Mouse (Mus musculus) midbrain, embryonic 16.5 days (tissue): ENCODE measurements at regions not wholly inside any gene's neighbourhood (a gene's known extent, or its start where the extent isn't known, plus 50 kb on each side); places are given as distances from the start of the nearest gene placed in this dataset.

Experiments used
- ATAC-seq: fragments of 200-750 bp; cut with Nextera tagmentation; 2 replicates; pipeline ENCODE4 v1.8.0; 2017; ENCODE audit warnings: moderate TSS enrichment
- H3K27ac ChIP-seq: fragments of 300-500 bp; sonication (generic); 2 replicates; pipeline ENCODE4 v1.5.1; 2014; ENCODE audit warnings: mild to moderate bottlenecking, low read length, mixed read lengths
- H3K27me3 ChIP-seq: fragments of 300-500 bp; sonication (generic); 2 replicates; pipeline ENCODE4 v1.6.1; 2014; ENCODE audit warnings: low read depth, low read length, mixed read lengths; ENCODE audit not compliant: control insufficient read depth, insufficient read depth
- H3K36me3 ChIP-seq: fragments of 300-500 bp; sonication (generic); 2 replicates; pipeline ENCODE4 v1.6.1; 2014; ENCODE audit warnings: mild to moderate bottlenecking, low read length, moderate library complexity, mixed read lengths; ENCODE audit not compliant: control insufficient read depth, insufficient read depth
- H3K4me1 ChIP-seq: fragments of 300-500 bp; sonication (generic); 2 replicates; pipeline ENCODE4 v1.6.1; 2014; ENCODE audit warnings: mild to moderate bottlenecking, low read length, mixed read lengths; ENCODE audit not compliant: control insufficient read depth, insufficient read depth
- H3K4me2 ChIP-seq: fragments of 300-500 bp; sonication (generic); 2 replicates; pipeline ENCODE4 v1.6.1; 2014; ENCODE audit warnings: mild to moderate bottlenecking, low read length, mixed read lengths
- H3K4me3 ChIP-seq: fragments of 300-500 bp; sonication (generic); 2 replicates; pipeline ENCODE4 v1.5.1; 2014; ENCODE audit warnings: low read depth, mild to moderate bottlenecking, low read length, moderate library complexity, mixed read lengths
- H3K9ac ChIP-seq: fragments of 300-500 bp; sonication (generic); 2 replicates; pipeline ENCODE4 v1.6.1; 2014; ENCODE audit warnings: low read depth, low read length, mixed read lengths
- H3K9me3 ChIP-seq: fragments of 300-500 bp; sonication (generic); replicated peaks from 2 replicates; pipeline ENCODE4 v1.6.1; 2014; ENCODE audit warnings: mild to moderate bottlenecking, low read length, mixed read lengths; ENCODE audit not compliant: control insufficient read depth, poor library complexity, severe bottlenecking
- WGBS: fragments of 180-500 bp; shearing (Covaris S2); extraction: QIAGEN DNeasy Blood & Tissue Kit; methylation state at CpG from one replicate; pipeline ENCODE4 v1.1.7; 2014; 5-methylcytosine and 5-hydroxymethylcytosine counted together

DNA sequence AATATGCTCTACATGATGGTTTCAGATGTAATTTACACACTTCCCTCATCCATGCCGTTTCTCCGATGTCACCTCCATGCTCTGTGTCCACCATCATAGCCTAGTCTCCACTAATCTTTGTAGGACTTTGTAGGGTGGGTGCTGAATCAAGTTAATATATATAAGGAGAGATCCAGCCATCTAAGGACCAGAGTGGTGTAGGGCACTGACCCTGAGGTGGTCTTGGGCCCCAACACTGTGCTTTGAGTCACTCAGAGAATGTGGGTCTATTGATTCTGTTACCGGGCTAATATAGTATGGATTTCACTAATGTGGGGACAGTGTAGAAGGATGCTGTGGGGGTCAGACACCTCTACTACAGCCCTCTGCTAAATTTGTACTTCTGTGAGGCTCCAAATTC is 104.4 kb downstream of the Tex36 start:
- Histone ChIP-seq H3K9ac (no peak overlapping the region), H3K4me2 (no peak overlapping the region), H3K27me3 (peaks cover 6% of the 10 kb centered on the region; the same call in 1 of the 2 replicates), H3K27ac (no peak overlapping the region), H3K4me3 (no peak overlapping the region), H3K4me1 (peaks cover 6% of the 10 kb centered on the region; the same call in 1 of the 2 replicates), H3K36me3 (no peaks in the 10 kb centered on the region), H3K9me3 (no peaks in the 10 kb centered on the region)
- no peak for ATAC-seq
- WGBS: 96% methylated on average over 3 of the region's 3 CpGs

DNA sequence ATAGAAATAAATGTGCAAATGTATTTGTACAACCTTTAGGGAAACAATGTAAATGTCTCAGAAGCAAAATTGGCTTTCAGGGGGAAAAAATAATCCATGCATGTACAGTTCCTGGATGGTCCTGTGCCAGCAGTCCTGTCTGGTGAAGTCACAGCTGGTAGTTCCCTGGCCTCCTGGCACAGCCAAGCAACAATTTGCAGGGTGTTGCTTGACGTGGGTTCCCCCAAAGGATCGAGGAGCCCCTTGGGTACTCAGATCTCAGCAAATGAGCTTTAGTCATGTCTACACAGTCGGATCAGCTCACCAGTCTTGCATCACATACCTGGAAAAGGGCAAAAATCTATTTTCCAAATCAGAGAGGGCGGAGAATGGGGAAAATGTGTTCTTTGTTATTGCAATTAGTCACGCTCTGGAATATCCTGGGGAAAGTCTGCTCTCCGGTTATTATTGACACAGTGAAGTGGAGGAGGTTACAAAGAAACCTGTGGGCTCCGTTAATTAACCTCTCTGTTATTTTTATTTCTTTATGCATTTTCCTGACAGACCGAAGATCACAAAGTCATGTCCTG is 106.9 kb downstream of the Tex36 start:
- no peaks in the 10 kb centered on the region for H3K36me3 ChIP-seq
- H3K4me1 ChIP-seq: peaks cover 6% of the 10 kb centered on the region; the same call in 1 of the 2 replicates
- no peak overlapping the region for H3K9ac ChIP-seq
- peaks cover 6% of the 10 kb centered on the region; the same call in 1 of the 2 replicates for H3K27me3 ChIP-seq
- no peak overlapping the region for H3K27ac ChIP-seq
- ATAC-seq: no peak
- no peaks in the 10 kb centered on the region for H3K9me3 ChIP-seq
- H3K4me2 ChIP-seq: no peak overlapping the region
- no peak overlapping the region for H3K4me3 ChIP-seq
- WGBS: 46% methylated on average over 8 of the region's 8 CpGs

DNA sequence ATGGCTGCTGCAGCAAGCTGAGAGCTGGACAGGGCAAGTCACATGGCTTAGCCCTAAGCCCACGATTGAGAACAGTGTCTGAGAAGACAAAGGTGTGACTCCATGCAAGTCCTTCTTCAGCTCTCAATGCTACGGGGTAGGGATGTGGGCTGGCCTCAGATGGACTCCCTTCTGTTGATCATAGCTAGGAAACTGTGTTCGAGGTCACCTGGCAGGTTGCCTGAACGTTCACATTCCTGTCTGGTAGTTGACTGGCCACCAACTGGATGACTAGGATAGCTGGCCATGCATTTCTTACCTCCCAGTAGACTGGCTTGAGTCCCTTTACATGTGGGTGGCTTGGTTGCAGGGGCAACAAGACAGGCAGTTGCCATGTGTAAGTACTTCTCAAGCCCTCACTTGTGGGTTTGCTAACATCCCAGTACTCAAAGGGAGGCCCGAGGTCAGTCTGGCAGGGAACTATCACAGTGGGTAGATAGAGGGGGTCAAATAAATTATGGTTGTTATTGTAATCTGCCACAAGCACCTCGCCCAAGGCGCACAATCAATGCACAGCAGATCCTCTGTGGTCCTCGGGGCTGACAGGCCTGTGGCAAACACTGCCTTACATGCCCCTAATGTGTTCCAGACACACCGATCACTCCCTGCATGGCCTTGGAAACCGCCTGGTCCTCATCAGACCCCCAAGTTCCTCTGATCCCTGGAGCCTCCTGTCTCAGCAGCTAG is 107.5 kb downstream of the Tex36 start:
- ATAC-seq: no peak
- Histone ChIP-seq H3K4me1 (peaks cover 6% of the 10 kb centered on the region; the same call in 1 of the 2 replicates), H3K9me3 (no peaks in the 10 kb centered on the region), H3K9ac (no peak overlapping the region), H3K36me3 (no peaks in the 10 kb centered on the region), H3K4me3 (no peak overlapping the region), H3K27me3 (peaks cover 1% of the 10 kb centered on the region; the same call in 1 of the 2 replicates), H3K4me2 (no peak overlapping the region), H3K27ac (no peak overlapping the region)
- WGBS: 76% methylated on average over 10 of the region's 10 CpGs

DNA sequence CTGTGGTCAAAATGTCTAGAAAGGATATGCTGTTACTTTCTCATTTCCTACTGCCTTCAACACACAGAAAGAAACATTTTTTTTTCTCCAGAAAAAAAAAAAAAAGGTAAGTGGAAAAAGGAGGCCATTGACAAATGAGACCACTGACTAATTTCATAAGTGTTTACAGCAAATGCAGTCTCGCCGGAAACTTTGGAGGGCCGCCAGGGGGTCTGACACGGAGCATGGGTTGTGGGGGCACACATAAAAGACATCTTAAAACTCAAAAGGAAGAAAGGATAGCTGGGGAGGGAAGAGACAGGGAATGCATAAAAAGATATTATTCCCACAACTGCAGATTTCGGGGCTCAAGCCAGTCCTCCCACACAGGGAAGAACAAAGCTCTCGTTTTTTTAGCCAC is 109.3 kb downstream of the Tex36 start:
- H3K9me3 ChIP-seq: no peaks in the 10 kb centered on the region
- H3K27ac ChIP-seq: no peak overlapping the region
- no peak overlapping the region for H3K4me3 ChIP-seq
- ATAC-seq: no peak
- H3K4me1 ChIP-seq: peaks cover 6% of the 10 kb centered on the region; the same call in 1 of the 2 replicates
- H3K36me3 ChIP-seq: no peaks in the 10 kb centered on the region
- 47% methylated on average over 6 of the region's 6 CpGs for WGBS
- no peak overlapping the region for H3K9ac ChIP-seq
- no peaks in the 10 kb centered on the region; the same call in 1 of the 2 replicates for H3K27me3 ChIP-seq
- H3K4me2 ChIP-seq: no peak overlapping the region

DNA sequence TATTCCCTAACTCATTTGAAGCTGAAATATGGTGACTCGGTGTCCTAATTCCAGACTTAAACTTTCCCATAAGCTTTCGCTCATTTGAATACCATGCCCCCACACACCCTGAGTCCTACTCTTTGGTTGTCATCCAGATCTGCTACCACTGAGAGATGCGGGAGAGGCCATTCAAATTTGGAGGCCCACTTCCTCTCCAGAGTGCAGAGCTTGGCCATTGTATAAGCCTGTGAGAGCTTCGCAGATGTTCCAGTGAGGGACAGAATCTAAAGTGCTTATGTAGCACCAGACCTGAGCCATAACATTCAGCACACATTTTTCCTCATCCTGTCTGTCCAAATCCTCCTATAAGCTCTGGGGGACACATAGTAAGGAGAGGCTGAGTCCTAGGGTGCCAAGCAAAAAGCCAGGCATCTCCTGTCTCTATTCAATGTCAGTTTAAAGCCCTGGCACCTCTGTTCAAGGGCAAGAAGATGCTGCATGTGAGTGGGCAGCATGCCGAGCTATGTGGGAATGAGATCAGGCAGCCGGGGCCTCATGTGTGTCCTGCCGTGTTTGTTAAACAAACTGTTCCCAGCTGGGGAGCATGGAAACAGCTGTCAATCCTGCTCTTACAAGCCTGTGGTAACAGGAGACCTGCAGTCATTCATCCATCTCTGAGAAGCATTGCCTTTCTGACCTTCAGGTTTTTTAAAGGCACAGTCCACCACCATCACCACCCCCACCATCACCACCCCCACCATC is 113.9 kb downstream of the Tex36 start:
- no peak for ATAC-seq

DNA sequence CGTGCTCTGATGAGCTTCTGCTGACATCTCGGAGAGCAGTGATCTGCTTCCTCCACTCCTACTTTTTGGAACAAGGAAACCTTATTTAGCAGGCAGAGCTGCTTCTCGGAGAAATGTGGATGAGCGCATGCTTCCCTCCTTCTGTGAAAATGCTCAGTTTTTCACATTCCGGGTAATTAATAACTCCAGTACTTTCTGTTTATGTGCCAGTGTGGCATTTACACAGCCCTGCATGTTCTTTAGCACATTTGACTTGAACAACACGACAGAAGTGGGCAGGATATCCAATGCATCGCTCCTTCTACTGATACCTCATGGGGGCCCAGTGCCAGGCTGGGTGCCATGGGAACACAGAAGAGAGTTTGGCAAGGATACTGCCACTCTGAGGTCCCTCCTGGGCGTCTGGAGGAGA is 117.5 kb downstream of the Tex36 start:
- Histone ChIP-seq H3K9me3 (no peaks in the 10 kb centered on the region), H3K4me3 (no peak overlapping the region), H3K4me1 (no peaks in the 10 kb centered on the region; the same call in 1 of the 2 replicates), H3K27ac (no peak overlapping the region), H3K36me3 (no peaks in the 10 kb centered on the region), H3K4me2 (no peak overlapping the region), H3K27me3 (no peaks in the 10 kb centered on the region), H3K9ac (no peak overlapping the region)
- 67% methylated on average over 8 of the region's 8 CpGs for WGBS
- ATAC-seq: no peak

More for the DNA sequence above, 113.9 kb downstream of the Tex36 start:
- no peaks in the 10 kb centered on the region for H3K27me3 ChIP-seq
- no peak overlapping the region for H3K9ac ChIP-seq
- H3K4me2 ChIP-seq: no peak overlapping the region
- H3K4me1 ChIP-seq: no peaks in the 10 kb centered on the region; the same call in 1 of the 2 replicates
- no peaks in the 10 kb centered on the region for H3K36me3 ChIP-seq
- no peak overlapping the region for H3K27ac ChIP-seq
- 56% methylated on average over 7 of the region's 7 CpGs for WGBS
- no peak overlapping the region for H3K4me3 ChIP-seq
- no peaks in the 10 kb centered on the region for H3K9me3 ChIP-seq

DNA sequence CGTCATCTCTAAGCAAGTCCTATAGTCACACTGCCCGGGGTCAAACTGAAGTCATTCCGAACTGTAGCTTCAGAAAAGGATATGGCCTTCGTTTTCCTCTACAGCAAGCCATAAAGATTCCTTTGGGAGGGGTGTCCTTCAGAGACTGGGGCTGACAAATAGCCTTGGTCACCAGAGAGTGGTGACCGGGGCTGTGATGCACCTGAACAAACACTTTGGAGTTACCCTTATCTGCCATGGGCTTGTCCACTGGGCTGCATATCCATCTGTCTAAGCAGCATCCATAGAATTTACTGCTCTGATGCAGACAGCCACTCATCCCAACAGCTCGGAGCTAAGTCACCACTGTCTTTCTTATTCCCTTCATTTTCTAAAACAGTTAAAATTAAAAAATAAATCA is 120.4 kb downstream of the Tex36 start:
- Histone ChIP-seq H3K27me3 (no peaks in the 10 kb centered on the region), H3K4me2 (no peak overlapping the region), H3K36me3 (no peaks in the 10 kb centered on the region), H3K9ac (no peak overlapping the region), H3K4me3 (no peak overlapping the region), H3K4me1 (peaks cover 3% of the 10 kb centered on the region; the same call in 1 of the 2 replicates), H3K9me3 (no peaks in the 10 kb centered on the region), H3K27ac (no peak overlapping the region)
- 87% methylated on average over 6 of the region's 6 CpGs for WGBS
- no peak for ATAC-seq

DNA sequence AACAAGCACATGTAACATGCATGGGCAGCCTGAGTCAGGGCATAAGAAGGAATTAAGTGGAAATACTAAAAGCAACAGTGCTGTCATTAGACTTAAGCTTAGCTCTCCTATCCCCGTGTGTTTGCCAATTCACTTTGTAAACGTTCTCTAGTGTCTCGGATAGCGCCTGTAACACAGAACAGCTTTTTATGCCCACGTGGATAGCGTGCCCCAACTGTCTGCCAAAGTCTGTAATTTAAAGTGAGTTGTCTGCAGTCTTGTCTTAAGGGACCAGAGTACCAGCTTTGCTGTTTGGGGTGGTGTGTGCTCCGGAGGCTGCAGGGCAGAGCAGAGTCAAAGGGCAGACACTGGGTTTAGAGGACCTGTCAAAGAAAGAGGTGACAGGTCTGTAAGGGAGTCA is 122.3 kb downstream of the Tex36 start:
- Histone ChIP-seq H3K4me2 (no peak overlapping the region), H3K9me3 (no peaks in the 10 kb centered on the region), H3K27me3 (no peaks in the 10 kb centered on the region), H3K27ac (no peak overlapping the region), H3K4me3 (no peak overlapping the region), H3K4me1 (peaks cover 3% of the 10 kb centered on the region; the same call in 1 of the 2 replicates), H3K9ac (no peak overlapping the region), H3K36me3 (no peaks in the 10 kb centered on the region)
- 60% methylated on average over 7 of the region's 7 CpGs for WGBS
- ATAC-seq: no peak

DNA sequence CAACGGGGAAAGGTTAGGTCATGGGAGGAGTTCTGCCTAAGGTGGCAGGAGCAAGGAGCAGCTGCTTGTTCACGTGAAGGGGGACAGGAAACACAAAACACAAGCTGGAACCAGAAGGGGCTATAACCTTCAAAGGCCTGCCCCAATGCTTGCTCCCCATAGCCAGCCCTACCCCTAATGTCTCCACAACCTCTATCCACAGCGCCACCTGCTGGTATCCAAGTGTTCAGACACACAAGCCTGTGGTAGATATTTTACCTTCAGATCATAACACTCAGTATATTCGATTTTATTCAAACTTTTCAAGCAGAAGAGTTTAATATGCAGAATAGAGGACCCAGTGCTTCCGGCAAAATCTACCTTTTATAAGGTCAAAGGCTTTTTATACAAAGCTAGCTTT is 124.0 kb downstream of the Tex36 start:
- H3K4me2 ChIP-seq: no peak overlapping the region
- no peak overlapping the region for H3K9ac ChIP-seq
- H3K4me3 ChIP-seq: no peak overlapping the region
- 83% methylated on average over 5 of the region's 5 CpGs for WGBS
- no peaks in the 10 kb centered on the region for H3K9me3 ChIP-seq
- no peak for ATAC-seq
- no peaks in the 10 kb centered on the region for H3K27me3 ChIP-seq
- H3K36me3 ChIP-seq: no peaks in the 10 kb centered on the region
- H3K27ac ChIP-seq: no peak overlapping the region
- peaks cover 3% of the 10 kb centered on the region; the same call in 1 of the 2 replicates for H3K4me1 ChIP-seq
